Mouse (Mus musculus): ENCODE measurements around the gene Mb21d2. TPM values are rescaled to one million over a fixed set of nuclear protein-coding genes. Genes with fewer than 3 reads are reported as not detected.

The Mb21d2 gene
- polyA plus RNA-seq, 1 experiment from 2014 or later, result 9.6 TPM

GRCm38 (mm10) chr16:28880307-28880681 lies 49.2 kb downstream of the Mb21d2 start:
- Histone ChIP-seq H3K9ac (replicated peaks) (no peak overlapping the region), H3K4me1 (replicated peaks) (peaks cover 54% of the 10 kb centered on the region), H3K36me3 (no peaks in the 10 kb centered on the region), H3K9me3 (no peaks in the 10 kb centered on the region), H3K27ac (no peak overlapping the region), H3K4me3 (replicated peaks) (no peak overlapping the region), H3K27me3 (no peaks in the 10 kb centered on the region), H3K4me2 (no peak overlapping the region)
- no peak for ATAC-seq (ENCODE audit: insufficient number of reproducible peaks, insufficient read depth, low FRiP score, low TSS enrichment, low read depth)
- 43% methylated on average over 8 of the region's 8 CpGs for WGBS

GRCm38 (mm10) chr16:28879636-28880306 lies 49.7 kb downstream of the Mb21d2 start:
- H3K9ac ChIP-seq (replicated peaks), result no peak overlapping the region
- no peak overlapping the region for H3K4me3 ChIP-seq (replicated peaks)
- no peaks in the 10 kb centered on the region for H3K27me3 ChIP-seq
- ATAC-seq (ENCODE audit: insufficient number of reproducible peaks, insufficient read depth, low FRiP score, low TSS enrichment, low read depth), result no peak
- H3K36me3 ChIP-seq, result no peaks in the 10 kb centered on the region
- H3K4me1 ChIP-seq (replicated peaks), result peaks cover 54% of the 10 kb centered on the region
- H3K9me3 ChIP-seq, result no peaks in the 10 kb centered on the region
- WGBS, result 73% methylated on average over 12 of the region's 12 CpGs
- H3K4me2 ChIP-seq, result no peak overlapping the region
- H3K27ac ChIP-seq, result no peak overlapping the region

- ATAC-seq (ENCODE audit: insufficient number of reproducible peaks, insufficient read depth, low FRiP score, low TSS enrichment, low read depth), result no peak
- H3K4me2 ChIP-seq, result no peak overlapping the region
- H3K9ac ChIP-seq (replicated peaks), result no peak overlapping the region
- no peak overlapping the region for H3K4me3 ChIP-seq (replicated peaks)
- H3K27me3 ChIP-seq, result no peaks in the 10 kb centered on the region
- no peaks in the 10 kb centered on the region for H3K9me3 ChIP-seq
- peaks cover 40% of the 10 kb centered on the region for H3K4me1 ChIP-seq (replicated peaks)
- H3K27ac ChIP-seq, result no peak overlapping the region
- WGBS, result 40% methylated on average over 9 of the region's 9 CpGs
- no peaks in the 10 kb centered on the region for H3K36me3 ChIP-seq
Measured at GRCm38 (mm10) chr16:28877162-28877662, 52.3 kb downstream of the Mb21d2 start.

- Histone ChIP-seq H3K9ac (replicated peaks) (no peak overlapping the region), H3K27ac (no peak overlapping the region), H3K4me1 (replicated peaks) (peaks cover 53% of the 10 kb centered on the region), H3K36me3 (no peaks in the 10 kb centered on the region), H3K9me3 (no peaks in the 10 kb centered on the region), H3K4me2 (no peak overlapping the region), H3K4me3 (replicated peaks) (no peak overlapping the region), H3K27me3 (no peaks in the 10 kb centered on the region)
- no peak for ATAC-seq (ENCODE audit: insufficient number of reproducible peaks, insufficient read depth, low FRiP score, low TSS enrichment, low read depth)
- 81% methylated on average over 8 of the region's 8 CpGs for WGBS
Measured at GRCm38 (mm10) chr16:28873404-28873895, 56.0 kb downstream of the Mb21d2 start.

- Histone ChIP-seq H3K4me2 (no peak overlapping the region), H3K9ac (replicated peaks) (no peak overlapping the region), H3K9me3 (no peaks in the 10 kb centered on the region), H3K27me3 (no peaks in the 10 kb centered on the region), H3K4me1 (replicated peaks) (peaks cover 41% of the 10 kb centered on the region), H3K4me3 (replicated peaks) (no peak overlapping the region), H3K27ac (no peak overlapping the region), H3K36me3 (no peaks in the 10 kb centered on the region)
- ATAC-seq (ENCODE audit: insufficient number of reproducible peaks, insufficient read depth, low FRiP score, low TSS enrichment, low read depth), result no peak
- 69% methylated on average over 9 of the region's 9 CpGs for WGBS
Measured at GRCm38 (mm10) chr16:28870860-28871259, 58.6 kb downstream of the Mb21d2 start.

- 58% methylated on average over 5 of the region's 5 CpGs for WGBS
- Histone ChIP-seq H3K36me3 (no peaks in the 10 kb centered on the region), H3K4me1 (replicated peaks) (peaks cover 41% of the 10 kb centered on the region), H3K9ac (replicated peaks) (no peak overlapping the region), H3K27ac (no peak overlapping the region), H3K4me2 (no peak overlapping the region), H3K27me3 (no peaks in the 10 kb centered on the region), H3K9me3 (no peaks in the 10 kb centered on the region), H3K4me3 (replicated peaks) (no peak overlapping the region)
- no peak for ATAC-seq (ENCODE audit: insufficient number of reproducible peaks, insufficient read depth, low FRiP score, low TSS enrichment, low read depth)
Measured at GRCm38 (mm10) chr16:28870456-28870855, 59.0 kb downstream of the Mb21d2 start.

GRCm38 (mm10) chr16:28868864-28869263 lies 60.6 kb downstream of the Mb21d2 start:
- peaks cover 41% of the 10 kb centered on the region for H3K4me1 ChIP-seq (replicated peaks)
- 0 out of 2 replicates have a peak overlapping the region, but pooled peaks have one; percentile 18 for H3K27ac ChIP-seq
- ATAC-seq (ENCODE audit: insufficient number of reproducible peaks, insufficient read depth, low FRiP score, low TSS enrichment, low read depth), result no peak
- H3K9me3 ChIP-seq, result no peaks in the 10 kb centered on the region
- no peak overlapping the region for H3K4me3 ChIP-seq (replicated peaks)
- no peaks in the 10 kb centered on the region for H3K27me3 ChIP-seq
- no peak overlapping the region for H3K4me2 ChIP-seq
- WGBS, result 43% methylated on average over 9 of the region's 9 CpGs
- no peaks in the 10 kb centered on the region for H3K36me3 ChIP-seq
- H3K9ac ChIP-seq (replicated peaks), result no peak overlapping the region

GRCm38 (mm10) chr16:28866584-28867295 lies 62.7 kb downstream of the Mb21d2 start:
- H3K4me1 ChIP-seq (replicated peaks), result peaks cover 51% of the 10 kb centered on the region
- ATAC-seq (ENCODE audit: insufficient number of reproducible peaks, insufficient read depth, low FRiP score, low TSS enrichment, low read depth), result no peak
- H3K9me3 ChIP-seq, result no peaks in the 10 kb centered on the region
- no peaks in the 10 kb centered on the region for H3K36me3 ChIP-seq
- 72% methylated on average over 8 of the region's 8 CpGs for WGBS
- H3K27me3 ChIP-seq, result no peaks in the 10 kb centered on the region
- H3K9ac ChIP-seq (replicated peaks), result no peak overlapping the region
- H3K27ac ChIP-seq, result no peak overlapping the region
- H3K4me2 ChIP-seq, result no peak overlapping the region
- H3K4me3 ChIP-seq (replicated peaks), result no peak overlapping the region

GRCm38 (mm10) chr16:28863616-28864015 lies 65.9 kb downstream of the Mb21d2 start:
- ATAC-seq (ENCODE audit: insufficient number of reproducible peaks, insufficient read depth, low FRiP score, low TSS enrichment, low read depth), result no peak
- Histone ChIP-seq H3K4me3 (replicated peaks) (no peak overlapping the region), H3K9ac (replicated peaks) (no peak overlapping the region), H3K4me2 (no peak overlapping the region), H3K9me3 (no peaks in the 10 kb centered on the region), H3K27ac (no peak overlapping the region), H3K4me1 (replicated peaks) (peaks cover 37% of the 10 kb centered on the region), H3K27me3 (no peaks in the 10 kb centered on the region), H3K36me3 (no peaks in the 10 kb centered on the region)
- WGBS, result 58% methylated on average over 6 of the region's 6 CpGs

- H3K4me2 ChIP-seq, result 0 out of 2 replicates have a peak overlapping the region, but pooled peaks have one; percentile 2
- no peaks in the 10 kb centered on the region for H3K9me3 ChIP-seq
- H3K27me3 ChIP-seq, result no peaks in the 10 kb centered on the region
- H3K36me3 ChIP-seq, result no peaks in the 10 kb centered on the region
- H3K27ac ChIP-seq, result no peak overlapping the region
- no peak overlapping the region for H3K9ac ChIP-seq (replicated peaks)
- H3K4me1 ChIP-seq (replicated peaks), result peaks cover 39% of the 10 kb centered on the region
- WGBS, result 19% methylated on average over 7 of the region's 7 CpGs
- ATAC-seq (ENCODE audit: insufficient number of reproducible peaks, insufficient read depth, low FRiP score, low TSS enrichment, low read depth), result no peak
- H3K4me3 ChIP-seq (replicated peaks), result no peak overlapping the region
Measured at GRCm38 (mm10) chr16:28862093-28862492, 67.4 kb downstream of the Mb21d2 start.

- Histone ChIP-seq H3K4me1 (replicated peaks) (peaks cover 39% of the 10 kb centered on the region), H3K9me3 (no peaks in the 10 kb centered on the region), H3K27me3 (no peaks in the 10 kb centered on the region), H3K9ac (replicated peaks) (no peak overlapping the region), H3K4me2 (no peak overlapping the region), H3K36me3 (no peaks in the 10 kb centered on the region), H3K4me3 (replicated peaks) (no peak overlapping the region), H3K27ac (no peak overlapping the region)
- ATAC-seq (ENCODE audit: insufficient number of reproducible peaks, insufficient read depth, low FRiP score, low TSS enrichment, low read depth), result no peak
- WGBS, result 46% methylated on average over 7 of the region's 7 CpGs
Measured at GRCm38 (mm10) chr16:28859678-28860077, 69.8 kb downstream of the Mb21d2 start.
